Mouse (Mus musculus) ES-E14 (cell line): ENCODE results near the gene Nudt1. TPM values are rescaled to one million over a fixed set of nuclear protein-coding genes. Genes with fewer than 3 reads are reported as not detected.
A peak's percentile ranks its signal among the peaks of the same experiment; 100 is the strongest.

ENCODE experiments used
- DNase-seq: peaks from one replicate; pipeline ENCODE4 v3.0.0-alpha.2; 2013; ENCODE audit warnings: low read depth, low spot score
- H3K27ac ChIP-seq: 2 replicates; pipeline ENCODE4 v1.5.1; 2012; ENCODE audit warnings: low read depth, mild to moderate bottlenecking, low read length, moderate library complexity, mixed read lengths; ENCODE audit not compliant: poor library complexity, insufficient read depth, severe bottlenecking
- H3K36me3 ChIP-seq: 2 replicates; pipeline ENCODE4 v1.6.1; 2012; ENCODE audit warnings: mild to moderate bottlenecking, low read length, moderate library complexity, mixed read lengths; ENCODE audit not compliant: control insufficient read depth, poor library complexity, insufficient read depth, severe bottlenecking
- H3K4me1 ChIP-seq, 2 experiments: fragments of 150-350 bp in 1 of 2; sonication (generic) in 1 of 2; 2 replicates each; pipeline ENCODE4 v1.6.1; 2012; ENCODE audit warnings: low read length in 2 of 2, mild to moderate bottlenecking in 1 of 2, mixed read lengths in 1 of 2; ENCODE audit not compliant: control insufficient read depth in 2 of 2, insufficient read depth in 2 of 2, poor library complexity in 1 of 2
- H3K4me3 ChIP-seq, 2 experiments: fragments of 150-350 bp in 1 of 2; sonication (generic) in 1 of 2; 2 replicates each; pipeline ENCODE4 v1.5.1; 2012; ENCODE audit warnings: low read length in 2 of 2, low read depth in 1 of 2, mild to moderate bottlenecking in 1 of 2, mixed read lengths in 1 of 2; ENCODE audit not compliant: insufficient read depth in 1 of 2, poor library complexity in 1 of 2, severe bottlenecking in 1 of 2
- H3K9ac ChIP-seq: 2 replicates; pipeline ENCODE4 v1.6.1; 2012; ENCODE audit warnings: low read depth, mild to moderate bottlenecking, low read length, mixed read lengths; ENCODE audit not compliant: poor library complexity, insufficient read depth, severe bottlenecking
- H3K9me3 ChIP-seq: fragments of 150-350 bp; sonication (generic); 2 replicates; pipeline ENCODE4 v1.6.1; 2012; ENCODE audit warnings: low read depth, mild to moderate bottlenecking, low read length; ENCODE audit not compliant: control insufficient read depth, insufficient read depth
- CHD2 ChIP-seq: IDR thresholded peaks from 2 replicates; pipeline ENCODE4 v1.6.1; 2014; ENCODE audit warnings: mild to moderate bottlenecking, low read depth, low read length, inconsistent platforms
- HCFC1 ChIP-seq: IDR thresholded peaks from 2 replicates; pipeline ENCODE4 v1.6.1; 2012; ENCODE audit warnings: low read length, inconsistent platforms, borderline replicate concordance; ENCODE audit not compliant: insufficient read depth
- MAFK ChIP-seq: IDR thresholded peaks from 2 replicates; pipeline ENCODE4 v1.6.1; 2014; ENCODE audit warnings: mild to moderate bottlenecking, low read depth, low read length, inconsistent platforms; ENCODE audit not compliant: insufficient read depth
- ZC3H11A ChIP-seq: IDR thresholded peaks from 2 replicates; pipeline ENCODE4 v1.6.1; 2012; ENCODE audit warnings: low read depth, mild to moderate bottlenecking, inconsistent platforms, low read length, borderline replicate concordance
- ZNF384 ChIP-seq: IDR thresholded peaks from 2 replicates; pipeline ENCODE4 v1.6.1; 2012; ENCODE audit warnings: low read depth, low read length, inconsistent platforms
- in situ Hi-C, 2 experiments: fragments of 600-800 bp; cut with MboI; formaldehyde crosslinking; loops; one replicate each; pipeline ENCODE4 v1.15.1; 2025; ENCODE audit warnings: low sequenced_read_pairs in 2 of 2, inconsistent platforms in 1 of 2; ENCODE audit not compliant: unreplicated experiment in 2 of 2
- total RNA-seq: library from RNA; depleted of rRNA; stranded (reverse); fragments of 300-350 nt; gene quantifications from 2 replicates; pipeline ENCODE4 v1.2.3, GENCODE M21; 2012; rRNA removed

Gene Nudt1
- total RNA-seq = 49.6 and 67.7 TPM in 2 replicates

GRCm38 (mm10) chr5:140321042-140321755, at the start of gene Nudt1, which contains the start of gene Mad1l1:
Gene Nudt1, plus strand, starts transcription at chr5:140321656.
Gene Mad1l1, minus strand, starts transcription at chr5:140321552.
- TF ChIP-seq MAFK (no peak), ZNF384 (no peak), ZC3H11A (no peak), CHD2 (peak; percentile 100), HCFC1 (peak; percentile 62; the same call in 1 of the 2 replicates)
- H3K27ac ChIP-seq = no peak within 1 kb of the TSS
- no peaks in the 10 kb centered on the region for H3K36me3 ChIP-seq
- DNase-seq = peak; percentile 98
- peaks cover 2 to 4% of the 10 kb centered on the region in 2 experiments; a peak in 2 of 4 replicates for H3K4me1 ChIP-seq
- no peaks in the 10 kb centered on the region for H3K9me3 ChIP-seq
- peak within 1 kb of the TSS; percentile 97 for H3K9ac ChIP-seq
- H3K4me3 ChIP-seq = peak within 1 kb of the TSS; percentile 71 to 95
- in situ Hi-C loops = no loop called here

GRCm38 (mm10) chr5:140276779-140277178, 44.7 kb upstream of the Nudt1 start:
- no peaks in the 10 kb centered on the region for H3K9me3 ChIP-seq
- H3K36me3 ChIP-seq = peaks cover 16% of the 10 kb centered on the region; the same call in 1 of the 2 replicates
- no peak overlapping the region for H3K27ac ChIP-seq
- peaks cover 2 to 4% of the 10 kb centered on the region in 2 experiments; a peak in 2 of 4 replicates for H3K4me1 ChIP-seq
- H3K4me3 ChIP-seq = no peak overlapping the region
- no peak overlapping the region for H3K9ac ChIP-seq
- TF ChIP-seq CHD2 (no peak), MAFK (no peak), HCFC1 (no peak), ZNF384 (no peak), ZC3H11A (no peak)
- no peak for DNase-seq
- in situ Hi-C loops = loop anchor here in 1 of 2 experiments (25.0 kb wide), 1 partner anchor 439 kb away; the partner anchor contains the start of genes Gm26938 and Psmg3

GRCm38 (mm10) chr5:140280205-140280604, 41.3 kb upstream of the Nudt1 start:
- Histone ChIP-seq H3K36me3 (peaks cover 13% of the 10 kb centered on the region; the same call in 1 of the 2 replicates), H3K4me1 (peaks cover 6 to 17% of the 10 kb centered on the region in 2 experiments)
- no peak for TF ChIP-seq CHD2
- no peak for TF ChIP-seq ZNF384
- no peak for TF ChIP-seq HCFC1
- no peak for TF ChIP-seq MAFK
- TF ChIP-seq ZC3H11A = no peak

DNA sequence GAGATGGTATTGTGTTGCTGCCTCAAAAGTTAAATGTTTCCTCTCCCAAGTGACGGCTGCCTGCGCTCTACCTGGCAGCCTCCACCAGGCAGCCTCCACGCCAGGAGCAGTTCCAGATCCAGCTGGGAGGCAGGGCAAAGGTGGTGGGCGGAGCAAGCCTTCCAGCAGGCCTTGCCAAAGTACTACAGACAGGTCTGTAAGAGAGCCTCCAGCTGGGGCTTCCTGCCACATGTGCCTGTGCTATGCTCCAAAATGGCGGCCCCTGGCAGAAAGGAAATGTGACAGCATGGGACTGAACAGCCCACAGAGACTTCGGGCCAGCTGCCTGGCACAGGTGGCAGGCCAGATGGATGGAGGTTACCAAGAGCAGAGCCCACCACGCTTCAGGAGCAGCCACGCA, 39.1 kb upstream of the Nudt1 start:
- TF ChIP-seq ZC3H11A (peak; percentile 2; the same call in 1 of the 2 replicates), CHD2 (no peak), ZNF384 (no peak)
- 0 out of 2 replicates have a peak overlapping the region, but pooled peaks have one; percentile 9 for H3K27ac ChIP-seq
- H3K9me3 ChIP-seq = no peaks in the 10 kb centered on the region
- H3K4me3 ChIP-seq = peak overlapping the region; percentile 33 to 58
- in situ Hi-C loops = loop anchor here in 1 of 2 experiments (25.0 kb wide), 1 partner anchor 445 kb away; the partner anchor contains the start of genes Gm26938 and Psmg3
- peaks cover 10% of the 10 kb centered on the region; the same call in 1 of the 2 replicates for H3K36me3 ChIP-seq
- DNase-seq = peak; percentile 63
- H3K9ac ChIP-seq = peak overlapping the region; percentile 33; the same call in 1 of the 2 replicates
- peaks cover 6 to 17% of the 10 kb centered on the region in 2 experiments for H3K4me1 ChIP-seq

More at GRCm38 (mm10) chr5:140280205-140280604, 41.3 kb upstream of the Nudt1 start:
- in situ Hi-C loops = loop anchor here in 1 of 2 experiments (25.0 kb wide), 1 partner anchor 443 kb away; the partner anchor contains the start of genes Gm26938 and Psmg3
- no peaks in the 10 kb centered on the region for H3K9me3 ChIP-seq
- no peak overlapping the region for H3K4me3 ChIP-seq
- H3K27ac ChIP-seq = no peak overlapping the region
- no peak for DNase-seq
- no peak overlapping the region for H3K9ac ChIP-seq
